Mouse (Mus musculus) liver, embryonic 14.5 days (tissue): ENCODE measurements around the gene Tatdn2.

ENCODE experiments used
- CTCF ChIP-seq: IDR thresholded peaks from 2 replicates; pipeline ENCODE4 v1.5.1; 2016; ENCODE audit warnings: antibody characterized with exemption, low read depth, control low read depth
- EP300 ChIP-seq: IDR thresholded peaks from 2 replicates; pipeline ENCODE4 v1.6.1; 2016; ENCODE audit warnings: antibody characterized with exemption, low read depth

GRCm38 (mm10) chr6:113651626-113652025, 45.2 kb upstream of the Tatdn2 start:
- TF ChIP-seq CTCF = no peak
- TF ChIP-seq EP300 = no peak
